Mouse (Mus musculus): Measurements from ENCODE around the gene Snx32. TPM values are rescaled to one million over a fixed set of nuclear protein-coding genes. Genes with fewer than 3 reads are reported as not detected.

Gene Snx32
- polyA plus RNA-seq, 1 experiment, result 1.1 TPM

- Histone ChIP-seq H3K36me3 (ENCODE audit: control insufficient read depth, insufficient read depth) (no peaks in the 10 kb centered on the region), H3K79me3 (ENCODE audit: low read depth) (no peaks in the 10 kb centered on the region), H3K27me3 (ENCODE audit: control insufficient read depth, insufficient read depth, insufficient read length) (no peaks in the 10 kb centered on the region), H3K4me3 (ENCODE audit: insufficient read depth, poor library complexity, severe bottlenecking) (no peak overlapping the region), H3ac (ENCODE audit: control insufficient read depth, insufficient read length, low read depth) (no peak overlapping the region), H3K79me2 (ENCODE audit: control insufficient read depth, insufficient read depth) (no peaks in the 10 kb centered on the region)
- TF ChIP-seq CEBPB (IDR thresholded peaks at IDR 0.05; ENCODE audit: low read depth), result no peak
- no peak for TF ChIP-seq MYOD1 (IDR thresholded peaks at IDR 0.05; ENCODE audit: control insufficient read depth, insufficient read length, low read depth)
- no peak for TF ChIP-seq CTCF (IDR thresholded peaks at IDR 0.05; ENCODE audit: control insufficient read depth, insufficient read depth, insufficient read length)
- no peak for TF ChIP-seq USF1 (IDR thresholded peaks at IDR 0.05; ENCODE audit: low read depth)
- TF ChIP-seq FOSL1 (IDR thresholded peaks at IDR 0.05; ENCODE audit: insufficient read depth, low read length, poor library complexity, severe bottlenecking), result no peak
Observed at GRCm38 (mm10) chr19:5515840-5516777, 5.8 kb upstream of the Snx32 start.

GRCm38 (mm10) chr19:5513005-5513349 is 2.6 kb upstream of the Snx32 start:
- TF ChIP-seq MYOD1 (IDR thresholded peaks at IDR 0.05; ENCODE audit: control insufficient read depth, insufficient read length, low read depth) (no peak), MYOG (IDR thresholded peaks at IDR 0.05; ENCODE audit: control insufficient read depth, extremely low read depth, insufficient read length) (no peak), USF1 (IDR thresholded peaks at IDR 0.05; ENCODE audit: low read depth) (no peak), MAX (IDR thresholded peaks at IDR 0.05) (no peak), CEBPB (IDR thresholded peaks at IDR 0.05; ENCODE audit: low read depth) (no peak), CTCF (IDR thresholded peaks at IDR 0.05; ENCODE audit: control insufficient read depth, insufficient read depth, insufficient read length) (no peak), FOSL1 (IDR thresholded peaks at IDR 0.05; ENCODE audit: insufficient read depth, low read length, poor library complexity, severe bottlenecking) (no peak)
- no peaks in the 10 kb centered on the region for H3K79me2 ChIP-seq (ENCODE audit: control insufficient read depth, insufficient read depth)
- no peak overlapping the region for H3K4me3 ChIP-seq (ENCODE audit: insufficient read depth, poor library complexity, severe bottlenecking)
- no peaks in the 10 kb centered on the region for H3K36me3 ChIP-seq (ENCODE audit: control insufficient read depth, insufficient read depth)
- no peak overlapping the region for H3ac ChIP-seq (ENCODE audit: control insufficient read depth, insufficient read length, low read depth)
- no peaks in the 10 kb centered on the region for H3K27me3 ChIP-seq (ENCODE audit: control insufficient read depth, insufficient read depth, insufficient read length)
- H3K79me3 ChIP-seq (ENCODE audit: low read depth), result no peaks in the 10 kb centered on the region

- Histone ChIP-seq H3ac (ENCODE audit: control insufficient read depth, insufficient read length, low read depth) (no peak overlapping the region), H3K4me3 (ENCODE audit: insufficient read depth, poor library complexity, severe bottlenecking) (no peak overlapping the region), H3K79me2 (ENCODE audit: control insufficient read depth, insufficient read depth) (no peaks in the 10 kb centered on the region), H3K36me3 (ENCODE audit: control insufficient read depth, insufficient read depth) (no peaks in the 10 kb centered on the region), H3K79me3 (ENCODE audit: low read depth) (no peaks in the 10 kb centered on the region), H3K27me3 (ENCODE audit: control insufficient read depth, insufficient read depth, insufficient read length) (no peaks in the 10 kb centered on the region)
- no peak for TF ChIP-seq USF1 (IDR thresholded peaks at IDR 0.05; ENCODE audit: low read depth)
- TF ChIP-seq CEBPB (IDR thresholded peaks at IDR 0.05; ENCODE audit: low read depth), result no peak
- no peak for TF ChIP-seq MYOG (IDR thresholded peaks at IDR 0.05; ENCODE audit: control insufficient read depth, extremely low read depth, insufficient read length)
- no peak for TF ChIP-seq CTCF (IDR thresholded peaks at IDR 0.05; ENCODE audit: control insufficient read depth, insufficient read depth, insufficient read length)
- no peak for TF ChIP-seq FOSL1 (IDR thresholded peaks at IDR 0.05; ENCODE audit: insufficient read depth, low read length, poor library complexity, severe bottlenecking)
- TF ChIP-seq MYOD1 (IDR thresholded peaks at IDR 0.05; ENCODE audit: control insufficient read depth, insufficient read length, low read depth), result no peak
- TF ChIP-seq MAX (IDR thresholded peaks at IDR 0.05), result no peak
Observed at GRCm38 (mm10) chr19:5512091-5513004, 2.0 kb upstream of the Snx32 start.

- Histone ChIP-seq H3K79me3 (ENCODE audit: low read depth) (no peaks in the 10 kb centered on the region), H3K4me3 (ENCODE audit: insufficient read depth, poor library complexity, severe bottlenecking) (no peak overlapping the region), H3K79me2 (ENCODE audit: control insufficient read depth, insufficient read depth) (no peaks in the 10 kb centered on the region), H3K27me3 (ENCODE audit: control insufficient read depth, insufficient read depth, insufficient read length) (no peaks in the 10 kb centered on the region), H3ac (ENCODE audit: control insufficient read depth, insufficient read length, low read depth) (peak overlapping the region; percentile 1), H3K36me3 (ENCODE audit: control insufficient read depth, insufficient read depth) (no peaks in the 10 kb centered on the region)
- no peak for TF ChIP-seq CEBPB (IDR thresholded peaks at IDR 0.05; ENCODE audit: low read depth)
- TF ChIP-seq USF1 (IDR thresholded peaks at IDR 0.05; ENCODE audit: low read depth), result no peak
- TF ChIP-seq MYOD1 (IDR thresholded peaks at IDR 0.05; ENCODE audit: control insufficient read depth, insufficient read length, low read depth), result no peak
- no peak for TF ChIP-seq CTCF (IDR thresholded peaks at IDR 0.05; ENCODE audit: control insufficient read depth, insufficient read depth, insufficient read length)
- no peak for TF ChIP-seq FOSL1 (IDR thresholded peaks at IDR 0.05; ENCODE audit: insufficient read depth, low read length, poor library complexity, severe bottlenecking)
- TF ChIP-seq MYOG (IDR thresholded peaks at IDR 0.05; ENCODE audit: control insufficient read depth, extremely low read depth, insufficient read length), result no peak
- TF ChIP-seq MAX (IDR thresholded peaks at IDR 0.05), result no peak
Observed at GRCm38 (mm10) chr19:5511074-5511632, 815 bp upstream of the Snx32 start.

GRCm38 (mm10) chr19:5503687-5504086 is 6.7 kb downstream of the Snx32 start, which contains the start of gene 1700020D05Rik:
Gene 1700020D05Rik, minus strand, starts transcription at chr19:5503787.
- Histone ChIP-seq H3K36me3 (ENCODE audit: control insufficient read depth, insufficient read depth) (no peaks in the 10 kb centered on the region), H3ac (ENCODE audit: control insufficient read depth, insufficient read length, low read depth) (no peak within 1 kb of the TSS), H3K79me2 (ENCODE audit: control insufficient read depth, insufficient read depth) (no peaks in the 10 kb centered on the region), H3K27me3 (ENCODE audit: control insufficient read depth, insufficient read depth, insufficient read length) (no peaks in the 10 kb centered on the region), H3K4me3 (ENCODE audit: insufficient read depth, poor library complexity, severe bottlenecking) (no peak within 1 kb of the TSS), H3K79me3 (ENCODE audit: low read depth) (no peaks in the 10 kb centered on the region)
- TF ChIP-seq FOSL1 (IDR thresholded peaks at IDR 0.05; ENCODE audit: insufficient read depth, low read length, poor library complexity, severe bottlenecking) (no peak), MAX (IDR thresholded peaks at IDR 0.05) (no peak), MYOD1 (IDR thresholded peaks at IDR 0.05; ENCODE audit: control insufficient read depth, insufficient read length, low read depth) (no peak), CTCF (IDR thresholded peaks at IDR 0.05; ENCODE audit: control insufficient read depth, insufficient read depth, insufficient read length) (no peak), MYOG (IDR thresholded peaks at IDR 0.05; ENCODE audit: control insufficient read depth, extremely low read depth, insufficient read length) (no peak), CEBPB (IDR thresholded peaks at IDR 0.05; ENCODE audit: low read depth) (no peak), USF1 (IDR thresholded peaks at IDR 0.05; ENCODE audit: low read depth) (no peak)
